ENCODE assay signal across 10 mouse cellular contexts in genomic region chr3:51998511-51999399, GRCm38 (mm10).
DNase-seq lines count a peak whose midpoint lies in the region; ATAC-seq and TF ChIP-seq lines count a peak whose summit lies in the region.
"Had no signal": no experiment of that assay in that cellular context is flagged by ENCODE, and none has a peak within 500 bp of the region (broad histone marks: within the 10 kb centered on the region; RNA-seq: fewer than 3 reads in every experiment).

No protein-coding gene starts in this region.

- no peak overlapping the region for H3K4me3 ChIP-seq in heart, embryonic 10.5 days
- H3K4me3 ChIP-seq in heart, embryonic 11.5 days (ENCODE audit: low read depth, low read length), result no peak overlapping the region
- no peak overlapping the region for H3K4me3 ChIP-seq in intestine, embryonic 15.5 days (replicated peaks)
- H3K4me3 ChIP-seq in midbrain, embryonic 14.5 days (replicated peaks; ENCODE audit: low read depth, low read length), result no peak overlapping the region
- no peak overlapping the region for H3K4me3 ChIP-seq in kidney, adult 2 months (ENCODE audit: insufficient read depth, low read depth, low read length)
- H3K4me3 ChIP-seq: heart, embryonic 12.5 days had no signal

- no peak for TF ChIP-seq POLR2A in kidney, adult 2 months (IDR thresholded peaks at IDR 0.05; ENCODE audit: low read depth, low read length)

- WGBS in heart, embryonic 10.5 days, result 70% methylated on average over 21 of the region's 21 CpGs
- WGBS in heart, embryonic 11.5 days (ENCODE audit: insufficient replicate concordance), result 65% methylated on average over 21 of the region's 21 CpGs
- WGBS in intestine, embryonic 15.5 days, result 57% methylated on average over 21 of the region's 21 CpGs
- WGBS in midbrain, embryonic 14.5 days, result 74% methylated on average over 21 of the region's 21 CpGs
- WGBS in kidney, adult 2 months, result 75% methylated on average over 21 of the region's 21 CpGs

- H3K4me1 ChIP-seq in heart, embryonic 10.5 days, result peaks cover 25% of the 10 kb centered on the region
- peaks cover 5% of the 10 kb centered on the region; the same call in 1 of the 2 replicates for H3K4me1 ChIP-seq in heart, embryonic 11.5 days (ENCODE audit: control insufficient read depth, insufficient read depth, low read length)
- peaks cover 8% of the 10 kb centered on the region; the same call in 1 of the 2 replicates for H3K4me1 ChIP-seq in intestine, embryonic 15.5 days (replicated peaks)
- peaks cover 7% of the 10 kb centered on the region; the same call in 1 of the 2 replicates for H3K4me1 ChIP-seq in midbrain, embryonic 14.5 days (ENCODE audit: control insufficient read depth, insufficient read depth, low read length)
- no peaks in the 10 kb centered on the region for H3K4me1 ChIP-seq in kidney, adult 2 months (ENCODE audit: control insufficient read depth, insufficient read depth, low read length)

- no peaks in the 10 kb centered on the region for H3K27me3 ChIP-seq in heart, embryonic 10.5 days (ENCODE audit: insufficient read depth, poor library complexity, severe bottlenecking)
- no peaks in the 10 kb centered on the region for H3K27me3 ChIP-seq in heart, embryonic 11.5 days (ENCODE audit: control insufficient read depth, insufficient read depth, low read length)
- H3K27me3 ChIP-seq in intestine, embryonic 15.5 days (replicated peaks), result no peaks in the 10 kb centered on the region
- no peaks in the 10 kb centered on the region for H3K27me3 ChIP-seq in midbrain, embryonic 14.5 days (ENCODE audit: control insufficient read depth, insufficient read depth, low read length)
- no peaks in the 10 kb centered on the region for H3K27me3 ChIP-seq in kidney, adult 2 months (replicated peaks; ENCODE audit: control insufficient read depth, insufficient read depth, low read length)
- H3K27me3 ChIP-seq: heart, embryonic 12.5 days had no signal

- ATAC-seq in heart, embryonic 11.5 days (replicated peaks; ENCODE audit: insufficient number of reproducible peaks, low FRiP score, low TSS enrichment), result no peak
- peak; percentile 60 for ATAC-seq in intestine, embryonic 15.5 days
- ATAC-seq in midbrain, embryonic 14.5 days (ENCODE audit: low FRiP score, low TSS enrichment), result no peak
- no peak for ATAC-seq in cerebellum, adult (ENCODE audit: insufficient number of reproducible peaks, low FRiP score, low TSS enrichment)

- no peak for DNase-seq in heart, embryonic 10.5 days (ENCODE audit: low spot score)
- DNase-seq in brain, adult 2 months (ENCODE audit: low read depth, low spot score), result peak; percentile 20
- no peak for DNase-seq in midbrain, embryonic 14.5 days
- no peak for DNase-seq in kidney, adult 2 months
- DNase-seq in left cerebral cortex, adult 11 months (ENCODE audit: low spot score), result no peak
- DNase-seq: right cerebral cortex, postnatal 25 days had no signal

- H3K9ac ChIP-seq in heart, embryonic 11.5 days (ENCODE audit: low read depth, low read length), result no peak overlapping the region
- no peak overlapping the region for H3K9ac ChIP-seq in intestine, embryonic 15.5 days
- H3K9ac ChIP-seq in midbrain, embryonic 14.5 days (replicated peaks; ENCODE audit: low read length), result no peak overlapping the region
- H3K9ac ChIP-seq: heart, embryonic 12.5 days had no signal

- no peaks in the 10 kb centered on the region for H3K9me3 ChIP-seq in heart, embryonic 10.5 days
- no peaks in the 10 kb centered on the region for H3K9me3 ChIP-seq in heart, embryonic 11.5 days (replicated peaks; ENCODE audit: control insufficient read depth, low read length)
- no peaks in the 10 kb centered on the region for H3K9me3 ChIP-seq in intestine, embryonic 15.5 days
- no peaks in the 10 kb centered on the region for H3K9me3 ChIP-seq in midbrain, embryonic 14.5 days (ENCODE audit: control insufficient read depth, low read length)
- H3K9me3 ChIP-seq: heart, embryonic 12.5 days had no signal

- no peaks in the 10 kb centered on the region for H3K36me3 ChIP-seq in heart, embryonic 10.5 days
- no peaks in the 10 kb centered on the region for H3K36me3 ChIP-seq in heart, embryonic 11.5 days (ENCODE audit: control insufficient read depth, insufficient read depth, low read length)
- no peaks in the 10 kb centered on the region for H3K36me3 ChIP-seq in intestine, embryonic 15.5 days
- no peaks in the 10 kb centered on the region for H3K36me3 ChIP-seq in midbrain, embryonic 14.5 days (ENCODE audit: control insufficient read depth, insufficient read depth, low read length)
- no peaks in the 10 kb centered on the region for H3K36me3 ChIP-seq in kidney, adult 2 months (ENCODE audit: control insufficient read depth, insufficient read depth, low read length)
- H3K36me3 ChIP-seq: heart, embryonic 12.5 days had no signal

- no peak for TF ChIP-seq CTCF in kidney, adult 2 months (conservative IDR thresholded peaks at IDR 0.05; ENCODE audit: insufficient read depth, insufficient read length, low read depth, low read length)

- H3K27ac ChIP-seq in heart, embryonic 10.5 days, result 0 out of 2 replicates have a peak overlapping the region, but pooled peaks have one; percentile 16
- H3K27ac ChIP-seq in heart, embryonic 11.5 days (ENCODE audit: low read depth, low read length), result no peak overlapping the region
- peak overlapping the region; percentile 3; the same call in 1 of the 2 replicates for H3K27ac ChIP-seq in intestine, embryonic 15.5 days
- peak overlapping the region; percentile 37; the same call in 1 of the 2 replicates for H3K27ac ChIP-seq in midbrain, embryonic 14.5 days (replicated peaks; ENCODE audit: low read depth, low read length)
- H3K27ac ChIP-seq in kidney, adult 2 months (ENCODE audit: insufficient read depth, low read depth, low read length), result no peak overlapping the region

- no peak overlapping the region for H3K4me2 ChIP-seq in heart, embryonic 11.5 days
- peak overlapping the region; percentile 35 for H3K4me2 ChIP-seq in intestine, embryonic 15.5 days (replicated peaks)
- no peak overlapping the region for H3K4me2 ChIP-seq in midbrain, embryonic 14.5 days (ENCODE audit: low read length)
- H3K4me2 ChIP-seq: heart, embryonic 12.5 days had no signal

Comparison
In these comparisons a context has a peak if more than half of its experiments do, and no peak if none do; other contexts are left out.
1. H3K27ac ChIP-seq: peak in heart, embryonic 10.5 days (single experiment), intestine, embryonic 15.5 days (single experiment) and midbrain, embryonic 14.5 days (single experiment); none in heart, embryonic 11.5 days (single experiment) and kidney, adult 2 months (single experiment).